Mouse (Mus musculus): ENCODE measurements at regions not wholly inside any gene's neighbourhood (a gene's known extent, or its start where the extent isn't known, plus 50 kb on each side); places are given as distances from the start of the nearest gene placed in this dataset.

- no peak for DNase-seq
Observed at GRCm38 (mm10) chr10:12210181-12210580, 659.0 kb downstream of the Utrn start.

- no peak for DNase-seq
Observed at GRCm38 (mm10) chr10:12218879-12219278, 650.3 kb downstream of the Utrn start.

- DNase-seq = no peak
Observed at GRCm38 (mm10) chr10:12234141-12234540, 635.0 kb downstream of the Utrn start.

- no peak for DNase-seq
Observed at GRCm38 (mm10) chr10:12248853-12249252, 620.3 kb downstream of the Utrn start.

GRCm38 (mm10) chr10:12253274-12253673, 615.9 kb downstream of the Utrn start:
- no peak for DNase-seq

GRCm38 (mm10) chr10:12285679-12286078, 583.5 kb downstream of the Utrn start:
- DNase-seq = no peak

GRCm38 (mm10) chr10:12298887-12299286, 570.3 kb downstream of the Utrn start:
- no peak for DNase-seq

- DNase-seq = no peak
Observed at GRCm38 (mm10) chr10:12302396-12302795, 566.8 kb downstream of the Utrn start.

GRCm38 (mm10) chr10:12320311-12320710, 548.9 kb downstream of the Utrn start:
- DNase-seq = no peak

Small RNA genes in the stretch of these regions (microRNA-seq; reads per million reads assigned to microRNA genes)
- gene Gm22194 (ENCODE audit: borderline replicate concordance in 2 of 2) = 0 reads per million in 2 experiments
